Mouse (Mus musculus) E14TG2a.4 (cell line): Measurements from ENCODE around the gene Itgam.
"Not testable (repeated sequence)": the region's sequence is repeated elsewhere in the genome, so short reads cannot be mapped to it uniquely, and the experiment has no call there.

Experiments
- H3K27me3 ChIP-seq: 2 replicates; pipeline ENCODE4 v1.6.1; 2014; ENCODE audit warnings: low read length, control low read depth; ENCODE audit not compliant: insufficient read depth
- H3K36me3 ChIP-seq: 2 replicates; pipeline ENCODE4 v1.6.1; 2014; ENCODE audit warnings: low read length, control low read depth; ENCODE audit not compliant: insufficient read depth
- H3K4me1 ChIP-seq: replicated peaks from 2 replicates; pipeline ENCODE4 v1.6.1; 2014; ENCODE audit warnings: low read depth, low read length, control low read depth
- H3K4me3 ChIP-seq: replicated peaks from 2 replicates; pipeline ENCODE4 v1.5.1; 2014; ENCODE audit warnings: mild to moderate bottlenecking, low read length
- H3K9me3 ChIP-seq: 2 replicates; pipeline ENCODE4 v1.6.1; 2014; ENCODE audit warnings: low read length, control low read depth
- CTCF ChIP-seq: conservative IDR thresholded peaks from 2 replicates; pipeline ENCODE4 v1.5.1; 2014; ENCODE audit warnings: low read length
- NANOG ChIP-seq: IDR thresholded peaks from 2 replicates; pipeline ENCODE4 v1.6.1; 2014; ENCODE audit warnings: borderline replicate concordance, low read length, mixed read lengths
- POU5F1 ChIP-seq: IDR thresholded peaks from 2 replicates; pipeline ENCODE4 v1.6.1; 2014; ENCODE audit warnings: low read length, borderline replicate concordance

Gene Itgam

DNA sequence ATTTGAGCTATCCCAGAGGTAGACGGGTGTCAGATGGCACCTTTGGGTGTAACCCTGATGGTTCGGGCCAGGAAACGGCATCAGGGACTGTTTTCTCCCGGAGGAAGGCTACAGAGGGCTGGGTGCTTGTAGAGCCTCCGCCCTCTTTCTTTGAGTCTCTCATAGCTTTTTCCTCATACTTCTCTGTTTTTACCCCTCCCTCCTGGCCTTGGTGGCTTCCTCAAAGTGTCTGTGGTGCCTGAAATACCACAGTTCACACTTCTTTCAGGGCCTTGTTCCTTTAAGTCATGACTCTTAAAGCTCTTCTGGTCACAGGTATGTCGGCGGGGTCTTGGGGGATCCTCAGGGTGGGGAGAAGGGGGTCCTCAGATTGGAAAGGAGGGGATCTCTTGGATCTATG is at the start of gene Itgam, which contains the start of gene Gm49368:
TSS of gene Itgam (plus strand) at position 185 of the 400 bp plus-strand sequence.
TSS of gene Gm49368 (plus strand) at position 228 of the 400 bp plus-strand sequence.
- no peak within 1 kb of the TSS for H3K4me3 ChIP-seq
- H3K36me3 ChIP-seq: no peaks in the 10 kb centered on the region
- TF ChIP-seq CTCF: no peak
- no peak for TF ChIP-seq NANOG
- TF ChIP-seq POU5F1: no peak
- H3K9me3 ChIP-seq: no peaks in the 10 kb centered on the region
- H3K4me1 ChIP-seq: peaks cover 9% of the 10 kb centered on the region; the same call in 1 of the 2 replicates
- H3K27me3 ChIP-seq: peaks cover 4% of the 10 kb centered on the region; the same call in 1 of the 2 replicates

DNA sequence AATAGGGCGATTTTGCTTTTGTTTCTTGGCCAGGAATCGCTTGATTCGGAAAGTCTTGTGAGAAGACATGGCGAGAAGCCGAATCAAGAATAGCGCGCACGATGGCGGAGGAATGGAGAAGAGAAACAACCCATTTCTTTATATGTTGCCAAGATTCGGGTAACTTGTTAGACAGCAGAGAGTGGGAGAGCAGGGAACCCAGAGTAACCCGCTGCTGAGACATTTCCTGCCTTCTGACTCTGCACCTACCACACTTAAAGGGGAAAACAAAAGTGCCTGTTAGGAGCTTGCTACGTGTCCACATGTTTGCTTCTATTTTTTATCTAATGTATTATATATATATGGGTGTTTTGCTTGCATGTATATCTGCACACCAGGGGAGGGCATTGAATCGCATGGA is 49.3 kb upstream of the Itgam start:
- Histone ChIP-seq H3K4me1 (peaks cover 30% of the 10 kb centered on the region), H3K27me3 (peaks cover 30% of the 10 kb centered on the region), H3K36me3 (peaks cover 6% of the 10 kb centered on the region; the same call in 1 of the 2 replicates), H3K4me3 (no peak overlapping the region), H3K9me3 (no peaks in the 10 kb centered on the region)
- TF ChIP-seq NANOG: no peak
- TF ChIP-seq POU5F1: no peak
- TF ChIP-seq CTCF: no peak

DNA sequence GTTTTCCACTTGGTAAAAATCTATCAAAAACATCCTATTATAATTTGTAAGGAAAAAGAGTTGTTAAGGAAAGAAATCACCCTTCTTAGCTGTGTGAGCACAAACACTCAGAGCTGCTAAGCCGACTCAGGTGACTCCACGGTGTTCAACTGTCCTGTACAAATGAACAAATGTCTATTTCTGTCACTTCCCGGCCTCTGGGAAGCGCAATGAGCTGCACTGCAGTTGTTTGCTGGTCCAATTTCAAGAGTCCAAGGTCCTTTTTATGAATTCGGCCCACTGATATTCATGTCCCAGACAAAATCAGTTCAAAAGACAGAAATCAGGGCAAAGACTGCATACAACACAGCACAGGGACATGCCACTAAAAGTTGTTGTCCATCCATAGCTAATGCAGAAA is 46.3 kb upstream of the Itgam start:
- not testable (repeated sequence) for H3K9me3 ChIP-seq, H3K4me1 ChIP-seq, H3K4me3 ChIP-seq, H3K36me3 ChIP-seq, H3K27me3 ChIP-seq

DNA sequence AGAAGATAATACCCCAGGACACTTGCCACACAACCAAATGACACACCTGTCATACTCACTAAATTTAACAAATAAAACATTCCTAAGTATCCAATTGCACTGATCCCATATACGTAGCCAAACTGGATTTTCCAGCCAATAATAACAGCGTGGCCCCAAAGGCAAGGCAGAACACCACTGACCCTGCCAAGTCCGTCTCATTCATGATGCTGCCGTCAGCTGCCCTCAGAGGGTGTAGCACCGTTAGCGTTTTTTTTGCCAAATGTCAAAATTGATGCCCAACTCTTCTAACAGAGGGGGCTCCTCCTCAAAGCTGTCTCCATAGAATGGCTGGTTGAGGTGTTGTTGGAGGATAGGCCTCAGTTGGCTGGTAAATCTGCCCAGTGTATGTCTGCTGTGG is 45.8 kb upstream of the Itgam start:
- no peaks in the 10 kb centered on the region for H3K27me3 ChIP-seq
- no peaks in the 10 kb centered on the region for H3K36me3 ChIP-seq
- no peak overlapping the region for H3K4me3 ChIP-seq
- H3K4me1 ChIP-seq: 0 out of 2 replicates have a peak, but pooled peaks cover 4% of the 10 kb centered on the region
- no peaks in the 10 kb centered on the region for H3K9me3 ChIP-seq
- TF ChIP-seq NANOG: no peak
- TF ChIP-seq CTCF: no peak
- no peak for TF ChIP-seq POU5F1

DNA sequence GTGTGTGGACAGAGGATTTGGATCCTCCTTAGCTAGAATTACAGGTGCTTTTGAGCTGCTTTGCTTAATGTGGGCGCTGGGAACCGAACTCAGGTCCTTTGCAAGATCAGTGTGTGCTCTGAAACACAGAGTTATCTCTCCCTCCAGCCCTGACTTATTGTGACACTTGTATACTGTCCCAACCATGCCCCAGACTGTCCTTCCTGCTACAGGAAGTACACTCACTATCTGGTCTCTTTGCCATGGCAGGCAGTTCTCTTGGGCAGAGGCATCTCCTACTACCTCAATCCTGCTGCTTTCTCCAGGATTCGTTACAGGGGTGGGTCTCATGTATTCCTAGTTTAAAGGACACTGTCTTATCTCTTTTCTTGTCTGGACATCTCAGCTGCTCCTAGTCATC is 44.2 kb upstream of the Itgam start:
- H3K4me1 ChIP-seq: no peaks in the 10 kb centered on the region
- no peaks in the 10 kb centered on the region for H3K27me3 ChIP-seq
- no peaks in the 10 kb centered on the region for H3K36me3 ChIP-seq
- H3K9me3 ChIP-seq: no peaks in the 10 kb centered on the region
- TF ChIP-seq CTCF: no peak
- H3K4me3 ChIP-seq: no peak overlapping the region

DNA sequence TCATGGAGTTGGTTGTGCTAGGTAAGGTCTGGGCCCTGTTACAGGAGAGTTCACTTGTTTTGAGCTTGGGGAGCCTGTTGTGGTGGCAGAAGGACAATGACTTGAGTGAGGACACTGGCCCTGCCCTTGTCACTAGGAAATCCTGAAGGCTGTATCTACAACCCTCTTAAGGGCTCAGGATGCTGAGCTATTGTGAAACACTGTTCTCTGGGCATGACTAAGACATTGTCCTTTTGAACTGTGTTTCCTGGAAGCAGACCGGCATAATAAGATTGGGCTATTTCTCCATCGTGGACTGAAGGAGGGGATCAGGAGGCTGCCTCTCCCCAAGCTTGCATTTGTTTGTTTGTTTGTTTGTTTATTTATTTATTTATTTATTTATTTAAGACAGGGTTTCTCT is 43.3 kb upstream of the Itgam start:
- Histone ChIP-seq H3K4me3 (no peak overlapping the region), H3K9me3 (no peaks in the 10 kb centered on the region), H3K36me3 (no peaks in the 10 kb centered on the region), H3K4me1 (no peaks in the 10 kb centered on the region), H3K27me3 (no peaks in the 10 kb centered on the region)
- TF ChIP-seq NANOG (no peak), CTCF (no peak), POU5F1 (no peak)

DNA sequence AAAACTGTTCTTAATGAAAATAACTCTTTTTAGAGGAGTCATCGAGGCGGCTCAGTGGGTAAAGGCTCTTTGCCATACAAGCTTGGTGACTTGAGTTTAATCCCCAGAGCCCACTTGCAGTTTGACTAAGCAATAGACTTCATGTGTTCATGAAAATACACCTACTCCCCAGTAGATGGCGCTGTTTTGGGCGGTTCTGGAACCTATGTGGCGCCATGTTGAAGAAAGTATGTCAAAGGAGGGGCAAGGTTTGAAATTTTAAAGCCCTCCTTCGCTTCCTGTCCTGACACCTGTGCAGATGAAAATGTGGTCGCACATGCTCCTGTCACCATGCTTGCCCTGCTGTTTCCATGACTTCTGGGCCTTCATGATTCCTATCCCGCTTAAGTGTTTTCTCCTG is 39.5 kb upstream of the Itgam start:
- Histone ChIP-seq H3K36me3 (no peaks in the 10 kb centered on the region), H3K4me1 (no peaks in the 10 kb centered on the region), H3K27me3 (no peaks in the 10 kb centered on the region), H3K9me3 (no peaks in the 10 kb centered on the region), H3K4me3 (no peak overlapping the region)
- TF ChIP-seq CTCF (peak; percentile 81), NANOG (no peak)

DNA sequence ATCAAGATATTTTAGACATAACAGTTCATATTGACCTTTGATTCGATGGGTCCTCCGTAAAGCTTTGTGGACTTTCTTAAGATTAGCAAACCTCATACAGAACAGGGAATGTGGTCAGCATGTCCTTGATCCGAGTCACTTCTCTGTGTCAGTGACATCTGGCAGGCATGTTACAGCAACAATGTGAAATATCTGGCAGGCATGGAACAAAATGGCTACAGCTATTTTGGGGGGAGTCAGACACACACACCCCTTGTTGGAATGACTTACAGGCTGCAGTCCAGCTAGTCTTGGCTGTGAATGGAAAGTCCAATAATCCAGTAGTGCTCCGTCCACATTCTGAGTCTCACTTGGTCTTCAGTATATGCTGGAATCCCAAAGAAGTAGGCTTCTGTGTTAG is 38.9 kb upstream of the Itgam start:
- TF ChIP-seq POU5F1: no peak
- no peak for TF ChIP-seq NANOG
- no peak for TF ChIP-seq CTCF
- H3K4me1 ChIP-seq: no peaks in the 10 kb centered on the region
- H3K4me3 ChIP-seq: no peak overlapping the region
- H3K36me3 ChIP-seq: no peaks in the 10 kb centered on the region
- no peaks in the 10 kb centered on the region for H3K27me3 ChIP-seq
- H3K9me3 ChIP-seq: no peaks in the 10 kb centered on the region

DNA sequence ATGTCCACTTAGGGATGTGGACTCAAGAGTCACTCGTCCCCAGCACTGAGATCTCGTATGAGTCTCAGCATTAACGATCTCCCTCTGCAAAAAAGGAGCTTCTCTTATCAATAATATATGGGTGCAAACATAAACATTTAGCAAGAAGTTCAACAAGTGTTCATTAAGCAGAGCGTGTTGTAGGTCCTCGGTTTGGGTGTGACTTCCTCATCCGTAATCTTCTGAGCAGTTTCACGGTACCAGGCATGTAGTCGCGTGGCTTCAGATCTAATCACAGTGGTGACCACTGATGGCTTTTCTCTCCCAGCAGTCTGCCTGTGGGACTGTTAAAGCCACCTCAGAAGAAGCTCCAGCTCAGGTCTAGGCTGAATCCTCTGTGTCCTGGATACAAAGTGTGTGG is 38.1 kb upstream of the Itgam start:
- no peaks in the 10 kb centered on the region for H3K36me3 ChIP-seq
- H3K4me1 ChIP-seq: no peaks in the 10 kb centered on the region
- H3K27me3 ChIP-seq: no peaks in the 10 kb centered on the region
- no peak overlapping the region for H3K4me3 ChIP-seq
- H3K9me3 ChIP-seq: no peaks in the 10 kb centered on the region
- TF ChIP-seq NANOG (no peak), CTCF (no peak), POU5F1 (no peak)
